Mouse (Mus musculus) forebrain, embryonic 13.5 days (tissue): ENCODE results near the gene Atp6v0e2. TPM values are rescaled to one million over a fixed set of nuclear protein-coding genes. Genes with fewer than 3 reads are reported as not detected.

ENCODE experiments used
- ATAC-seq: fragments of 200-750 bp; cut with Nextera tagmentation; 2 replicates; pipeline ENCODE4 v1.8.0; 2017
- H3K27ac ChIP-seq: fragments of 300-500 bp; sonication (generic); 2 replicates; pipeline ENCODE4 v1.5.1; 2015; ENCODE audit warnings: inconsistent platforms, mild to moderate bottlenecking, moderate library complexity
- H3K27me3 ChIP-seq: fragments of 300-500 bp; sonication (generic); 2 replicates; pipeline ENCODE4 v1.6.1; 2015; ENCODE audit warnings: mild to moderate bottlenecking, inconsistent platforms
- H3K36me3 ChIP-seq: fragments of 300-500 bp; sonication (generic); 2 replicates; pipeline ENCODE4 v1.6.1; 2015; ENCODE audit warnings: mild to moderate bottlenecking, inconsistent platforms; ENCODE audit not compliant: poor library complexity, severe bottlenecking
- H3K4me1 ChIP-seq: fragments of 300-500 bp; sonication (generic); 2 replicates; pipeline ENCODE4 v1.6.1; 2015; ENCODE audit warnings: inconsistent platforms
- H3K4me2 ChIP-seq: fragments of 300-500 bp; sonication (generic); 2 replicates; pipeline ENCODE4 v1.6.1; 2015; ENCODE audit warnings: inconsistent platforms, mild to moderate bottlenecking, moderate library complexity
- H3K4me3 ChIP-seq: fragments of 300-500 bp; sonication (generic); 2 replicates; pipeline ENCODE4 v1.5.1; 2015; ENCODE audit warnings: mild to moderate bottlenecking, inconsistent platforms
- H3K9ac ChIP-seq: fragments of 300-500 bp; sonication (generic); 2 replicates; pipeline ENCODE4 v1.6.1; 2015; ENCODE audit warnings: mild to moderate bottlenecking, inconsistent platforms
- H3K9me3 ChIP-seq: fragments of 300-500 bp; sonication (generic); replicated peaks from 2 replicates; pipeline ENCODE4 v1.6.1; 2016; ENCODE audit warnings: inconsistent platforms
- WGBS: fragments of 180-500 bp; shearing (Covaris S2); methylation state at CpG from one replicate; pipeline ENCODE4 v1.1.7; 2015; 5-methylcytosine and 5-hydroxymethylcytosine counted together
- polyA plus RNA-seq: library from polyadenylated mRNA; unstranded; fragments of >200 nt; fragmentation: Nextera tagmentation; extraction: Ambion mirVana; gene quantifications from 2 replicates; pipeline ENCODE4 v1.2.1, GENCODE M21; 2015

Atp6v0e2 gene
- polyA plus RNA-seq, 1 experiment from 2014 or later, result 122 TPM

GRCm38 (mm10) chr6:48565693-48566310 is 28.4 kb downstream of the Atp6v0e2 start:
- no peak for ATAC-seq
- peaks cover 11% of the 10 kb centered on the region for H3K4me1 ChIP-seq
- H3K9ac ChIP-seq, result no peak overlapping the region
- H3K9me3 ChIP-seq, result no peaks in the 10 kb centered on the region
- no peak overlapping the region for H3K27ac ChIP-seq
- no peak overlapping the region for H3K4me3 ChIP-seq
- 95% methylated on average over 4 of the region's 4 CpGs for WGBS
- no peak overlapping the region for H3K4me2 ChIP-seq
- H3K27me3 ChIP-seq, result no peaks in the 10 kb centered on the region
- peaks cover 37% of the 10 kb centered on the region for H3K36me3 ChIP-seq

GRCm38 (mm10) chr6:48566312-48566711 is 28.9 kb downstream of the Atp6v0e2 start:
- H3K4me2 ChIP-seq, result no peak overlapping the region
- no peak overlapping the region for H3K27ac ChIP-seq
- no peak for ATAC-seq
- peaks cover 34% of the 10 kb centered on the region for H3K36me3 ChIP-seq
- peaks cover 11% of the 10 kb centered on the region for H3K4me1 ChIP-seq
- H3K9ac ChIP-seq, result no peak overlapping the region
- no peaks in the 10 kb centered on the region for H3K27me3 ChIP-seq
- no peak overlapping the region for H3K4me3 ChIP-seq
- H3K9me3 ChIP-seq, result no peaks in the 10 kb centered on the region
- 45% methylated on average over 5 of the region's 5 CpGs for WGBS

GRCm38 (mm10) chr6:48568036-48568984 is 30.9 kb downstream of the Atp6v0e2 start:
- H3K4me2 ChIP-seq, result no peak overlapping the region
- no peaks in the 10 kb centered on the region for H3K9me3 ChIP-seq
- 85% methylated on average over 21 of the region's 21 CpGs for WGBS
- ATAC-seq, result peak; percentile 50
- no peak overlapping the region; the same call in 1 of the 2 replicates for H3K9ac ChIP-seq
- H3K27ac ChIP-seq, result no peak overlapping the region
- H3K36me3 ChIP-seq, result peaks cover 31% of the 10 kb centered on the region
- H3K27me3 ChIP-seq, result no peaks in the 10 kb centered on the region
- peaks cover 11% of the 10 kb centered on the region for H3K4me1 ChIP-seq
- H3K4me3 ChIP-seq, result no peak overlapping the region

GRCm38 (mm10) chr6:48569065-48569807 is 31.8 kb downstream of the Atp6v0e2 start:
- Histone ChIP-seq H3K36me3 (peaks cover 23% of the 10 kb centered on the region), H3K9me3 (no peaks in the 10 kb centered on the region), H3K4me1 (peaks cover 11% of the 10 kb centered on the region), H3K4me2 (no peak overlapping the region), H3K27me3 (no peaks in the 10 kb centered on the region), H3K9ac (no peak overlapping the region), H3K27ac (no peak overlapping the region), H3K4me3 (no peak overlapping the region)
- ATAC-seq, result no peak
- 88% methylated on average over 8 of the region's 8 CpGs for whole genome bisulfite sequencing

- no peaks in the 10 kb centered on the region for H3K27me3 ChIP-seq
- H3K36me3 ChIP-seq, result peaks cover 7% of the 10 kb centered on the region
- ATAC-seq, result no peak
- H3K9me3 ChIP-seq, result no peaks in the 10 kb centered on the region
- no peak overlapping the region for H3K9ac ChIP-seq
- no peak overlapping the region for H3K4me3 ChIP-seq
- no peak overlapping the region for H3K27ac ChIP-seq
- 93% methylated on average over 5 of the region's 5 CpGs for WGBS
- peaks cover 4% of the 10 kb centered on the region for H3K4me1 ChIP-seq
- H3K4me2 ChIP-seq, result no peak overlapping the region
These were observed 34.6 kb downstream of the Atp6v0e2 start for GRCm38 (mm10) chr6:48572014-48572413.

GRCm38 (mm10) chr6:48572572-48573061 is 35.2 kb downstream of the Atp6v0e2 start, which contains the start of gene Rarres2:
Gene Rarres2, minus strand, starts transcription at chr6:48572789.
- Histone ChIP-seq H3K4me3 (no peak within 1 kb of the TSS), H3K36me3 (peaks cover 7% of the 10 kb centered on the region; the same call in 1 of the 2 replicates), H3K27me3 (no peaks in the 10 kb centered on the region), H3K9ac (no peak within 1 kb of the TSS), H3K4me1 (peaks cover 4% of the 10 kb centered on the region), H3K9me3 (no peaks in the 10 kb centered on the region), H3K27ac (no peak within 1 kb of the TSS), H3K4me2 (no peak within 1 kb of the TSS)
- 39% methylated on average over 6 of the region's 6 CpGs for WGBS
- ATAC-seq, result no peak

GRCm38 (mm10) chr6:48573280-48573679 is 35.9 kb downstream of the Atp6v0e2 start:
- 75% methylated on average over 10 of the region's 10 CpGs for WGBS
- Histone ChIP-seq H3K27me3 (no peaks in the 10 kb centered on the region), H3K4me1 (peaks cover under 1% of the 10 kb centered on the region; the same call in 1 of the 2 replicates), H3K4me2 (no peak overlapping the region), H3K36me3 (peaks cover 6% of the 10 kb centered on the region; the same call in 1 of the 2 replicates), H3K9ac (no peak overlapping the region), H3K9me3 (no peaks in the 10 kb centered on the region), H3K4me3 (no peak overlapping the region), H3K27ac (no peak overlapping the region)
- no peak for ATAC-seq

- Histone ChIP-seq H3K27me3 (no peaks in the 10 kb centered on the region), H3K4me3 (no peak overlapping the region), H3K9me3 (no peaks in the 10 kb centered on the region), H3K4me1 (no peaks in the 10 kb centered on the region), H3K4me2 (no peak overlapping the region), H3K9ac (no peak overlapping the region), H3K36me3 (no peaks in the 10 kb centered on the region), H3K27ac (no peak overlapping the region)
- ATAC-seq, result no peak
- WGBS, result 78% methylated on average over 3 of the region's 3 CpGs
These were observed 36.6 kb downstream of the Atp6v0e2 start for GRCm38 (mm10) chr6:48573981-48574380.

GRCm38 (mm10) chr6:48578736-48579135 is 41.3 kb downstream of the Atp6v0e2 start:
- H3K4me3 ChIP-seq, result no peak overlapping the region
- no peak overlapping the region for H3K27ac ChIP-seq
- no peaks in the 10 kb centered on the region for H3K9me3 ChIP-seq
- no peak for ATAC-seq
- no peak overlapping the region for H3K4me2 ChIP-seq
- WGBS, result 76% methylated on average over 5 of the region's 5 CpGs
- H3K9ac ChIP-seq, result no peak overlapping the region
- no peaks in the 10 kb centered on the region for H3K27me3 ChIP-seq
- no peaks in the 10 kb centered on the region for H3K4me1 ChIP-seq
- no peaks in the 10 kb centered on the region for H3K36me3 ChIP-seq

- WGBS, result 46% methylated on average over 5 of the region's 5 CpGs
These were observed 41.8 kb downstream of the Atp6v0e2 start for GRCm38 (mm10) chr6:48579215-48579648.

GRCm38 (mm10) chr6:48581257-48581656 is 43.8 kb downstream of the Atp6v0e2 start:
- Histone ChIP-seq H3K9me3 (no peaks in the 10 kb centered on the region), H3K4me3 (no peak overlapping the region), H3K4me2 (no peak overlapping the region), H3K27ac (no peak overlapping the region), H3K9ac (no peak overlapping the region), H3K4me1 (no peaks in the 10 kb centered on the region), H3K36me3 (no peaks in the 10 kb centered on the region), H3K27me3 (no peaks in the 10 kb centered on the region)
- WGBS, result 27% methylated on average over 3 of the region's 3 CpGs
- ATAC-seq, result no peak

More at GRCm38 (mm10) chr6:48579215-48579648, 41.8 kb downstream of the Atp6v0e2 start:
- no peak overlapping the region for H3K4me3 ChIP-seq
- H3K36me3 ChIP-seq, result no peaks in the 10 kb centered on the region
- H3K4me2 ChIP-seq, result no peak overlapping the region
- H3K4me1 ChIP-seq, result no peaks in the 10 kb centered on the region
- H3K27ac ChIP-seq, result no peak overlapping the region
- ATAC-seq, result no peak
- H3K27me3 ChIP-seq, result no peaks in the 10 kb centered on the region
- H3K9ac ChIP-seq, result no peak overlapping the region
- no peaks in the 10 kb centered on the region for H3K9me3 ChIP-seq
